Mouse (Mus musculus) limb, embryonic 11.5 days (tissue): ENCODE data around the gene Thegl. TPM values are rescaled to one million over a fixed set of nuclear protein-coding genes. Genes with fewer than 3 reads are reported as not detected.

ENCODE experiments used
- ATAC-seq: fragments of 200-750 bp; cut with Nextera tagmentation; 2 replicates; pipeline ENCODE4 v1.8.0; 2017; ENCODE audit warnings: low read depth; ENCODE audit not compliant: insufficient number of reproducible peaks, low FRiP score, low TSS enrichment
- DNase-seq: peaks from one replicate; pipeline ENCODE4 v3.0.0-alpha.2; 2015; ENCODE audit warnings: low spot score
- H3K27ac ChIP-seq: fragments of 300-500 bp; sonication (generic); replicated peaks from 2 replicates; pipeline ENCODE4 v1.5.1; 2014; ENCODE audit warnings: low read depth, mild to moderate bottlenecking, low read length
- H3K27me3 ChIP-seq: fragments of 300-500 bp; sonication (generic); 2 replicates; pipeline ENCODE4 v1.6.1; 2014; ENCODE audit warnings: mild to moderate bottlenecking, low read length, mixed read lengths; ENCODE audit not compliant: control insufficient read depth, insufficient read depth
- H3K36me3 ChIP-seq: fragments of 300-500 bp; sonication (generic); 2 replicates; pipeline ENCODE4 v1.6.1; 2014; ENCODE audit warnings: mild to moderate bottlenecking, low read length, moderate library complexity, mixed read lengths; ENCODE audit not compliant: control insufficient read depth, insufficient read depth
- H3K4me1 ChIP-seq: fragments of 300-500 bp; sonication (generic); 2 replicates; pipeline ENCODE4 v1.6.1; 2014; ENCODE audit warnings: low read length, mixed read lengths; ENCODE audit not compliant: control insufficient read depth, insufficient read depth
- H3K4me2 ChIP-seq: fragments of 300-500 bp; sonication (generic); 2 replicates; pipeline ENCODE4 v1.6.1; 2014; ENCODE audit warnings: low read depth, mild to moderate bottlenecking, moderate library complexity; ENCODE audit not compliant: severe bottlenecking
- H3K4me3 ChIP-seq: fragments of 300-500 bp; sonication (generic); 2 replicates; pipeline ENCODE4 v1.5.1; 2014; ENCODE audit warnings: low read depth, low read length
- H3K9ac ChIP-seq: fragments of 300-500 bp; sonication (generic); 2 replicates; pipeline ENCODE4 v1.6.1; 2014; ENCODE audit warnings: mild to moderate bottlenecking, low read length
- H3K9me3 ChIP-seq: fragments of 300-500 bp; sonication (generic); 2 replicates; pipeline ENCODE4 v1.6.1; 2016; ENCODE audit warnings: low read length; ENCODE audit not compliant: control insufficient read depth
- WGBS: fragments of 180-500 bp; shearing (Covaris S2); extraction: QIAGEN DNeasy Blood & Tissue Kit; methylation state at CpG from one replicate; pipeline ENCODE4 v1.1.7; 2014; 5-methylcytosine and 5-hydroxymethylcytosine counted together
- polyA plus RNA-seq: library from polyadenylated mRNA; unstranded; fragments of >200 nt; fragmentation: Nextera tagmentation; extraction: Ambion mirVana; gene quantifications from 2 replicates; pipeline ENCODE4 v1.2.1, GENCODE M21; 2014

Gene Thegl
- polyA plus RNA-seq, 1 experiment from 2014 or later = not detected

- DNase-seq = no peak
Measured at GRCm38 (mm10) chr5:77084418-77084817, 68.6 kb downstream of the Thegl start.

GRCm38 (mm10) chr5:77085753-77086450 is 70.1 kb downstream of the Thegl start:
- Histone ChIP-seq H3K27ac (no peak overlapping the region), H3K9me3 (no peaks in the 10 kb centered on the region), H3K4me1 (no peaks in the 10 kb centered on the region), H3K27me3 (no peaks in the 10 kb centered on the region), H3K4me3 (no peak overlapping the region), H3K9ac (no peak overlapping the region), H3K4me2 (no peak overlapping the region), H3K36me3 (no peaks in the 10 kb centered on the region)
- ATAC-seq (no peak), DNase-seq (no peak)
- WGBS = 86% methylated on average over 10 of the region's 10 CpGs

More at GRCm38 (mm10) chr5:77084418-77084817, 68.6 kb downstream of the Thegl start:
- Histone ChIP-seq H3K4me3 (no peak overlapping the region), H3K27ac (no peak overlapping the region), H3K36me3 (no peaks in the 10 kb centered on the region), H3K4me1 (no peaks in the 10 kb centered on the region), H3K4me2 (no peak overlapping the region), H3K27me3 (no peaks in the 10 kb centered on the region), H3K9me3 (no peaks in the 10 kb centered on the region; the same call in 1 of the 2 replicates), H3K9ac (no peak overlapping the region)
- ATAC-seq = no peak
- 93% methylated on average over 4 of the region's 4 CpGs for WGBS

GRCm38 (mm10) chr5:77086541-77086940 is 70.7 kb downstream of the Thegl start:
- DNase-seq = no peak
- H3K4me1 ChIP-seq = no peaks in the 10 kb centered on the region
- H3K9me3 ChIP-seq = no peaks in the 10 kb centered on the region
- no peak overlapping the region for H3K4me2 ChIP-seq
- H3K27me3 ChIP-seq = no peaks in the 10 kb centered on the region
- ATAC-seq = no peak
- 91% methylated on average over 7 of the region's 7 CpGs for WGBS
- no peak overlapping the region for H3K4me3 ChIP-seq
- H3K36me3 ChIP-seq = no peaks in the 10 kb centered on the region
- no peak overlapping the region for H3K27ac ChIP-seq
- H3K9ac ChIP-seq = no peak overlapping the region

GRCm38 (mm10) chr5:77087122-77087521 is 71.3 kb downstream of the Thegl start:
- no peak overlapping the region for H3K9ac ChIP-seq
- H3K4me1 ChIP-seq = no peaks in the 10 kb centered on the region
- DNase-seq (no peak), ATAC-seq (no peak)
- H3K36me3 ChIP-seq = no peaks in the 10 kb centered on the region
- H3K27me3 ChIP-seq = no peaks in the 10 kb centered on the region
- H3K27ac ChIP-seq = no peak overlapping the region
- H3K9me3 ChIP-seq = no peaks in the 10 kb centered on the region
- no peak overlapping the region for H3K4me2 ChIP-seq
- H3K4me3 ChIP-seq = no peak overlapping the region
- 82% methylated on average over 3 of the region's 3 CpGs for WGBS

- DNase-seq = peak; percentile 79
- Histone ChIP-seq H3K4me2 (no peak overlapping the region), H3K36me3 (no peaks in the 10 kb centered on the region), H3K4me1 (no peaks in the 10 kb centered on the region), H3K27me3 (no peaks in the 10 kb centered on the region), H3K4me3 (no peak overlapping the region), H3K9me3 (no peaks in the 10 kb centered on the region), H3K9ac (no peak overlapping the region), H3K27ac (no peak overlapping the region)
- no peak for ATAC-seq
- WGBS = 71% methylated on average over 1 of the region's 1 CpGs
Measured at GRCm38 (mm10) chr5:77089294-77089693, 73.5 kb downstream of the Thegl start.

GRCm38 (mm10) chr5:77089901-77090300 is 74.1 kb downstream of the Thegl start:
- no peak overlapping the region for H3K4me3 ChIP-seq
- no peak overlapping the region for H3K4me2 ChIP-seq
- no peaks in the 10 kb centered on the region; the same call in 1 of the 2 replicates for H3K27me3 ChIP-seq
- no peak overlapping the region for H3K27ac ChIP-seq
- ATAC-seq (no peak), DNase-seq (no peak)
- H3K9ac ChIP-seq = no peak overlapping the region
- no peaks in the 10 kb centered on the region for H3K4me1 ChIP-seq
- H3K36me3 ChIP-seq = no peaks in the 10 kb centered on the region
- no peaks in the 10 kb centered on the region for H3K9me3 ChIP-seq
- 54% methylated on average over 8 of the region's 8 CpGs for WGBS

- DNase-seq = no peak
- Histone ChIP-seq H3K27me3 (no peaks in the 10 kb centered on the region; the same call in 1 of the 2 replicates), H3K9ac (no peak overlapping the region), H3K4me1 (no peaks in the 10 kb centered on the region), H3K9me3 (no peaks in the 10 kb centered on the region), H3K27ac (no peak overlapping the region), H3K4me2 (no peak overlapping the region), H3K4me3 (no peak overlapping the region), H3K36me3 (no peaks in the 10 kb centered on the region)
- 71% methylated on average over 5 of the region's 5 CpGs for WGBS
- no peak for ATAC-seq
Measured at GRCm38 (mm10) chr5:77090521-77091096, 74.8 kb downstream of the Thegl start.

- ATAC-seq (no peak), DNase-seq (no peak)
- Histone ChIP-seq H3K9me3 (no peaks in the 10 kb centered on the region), H3K4me3 (no peak overlapping the region), H3K4me2 (no peak overlapping the region), H3K27ac (no peak overlapping the region), H3K4me1 (peaks cover 1% of the 10 kb centered on the region; the same call in 1 of the 2 replicates), H3K27me3 (no peaks in the 10 kb centered on the region; the same call in 1 of the 2 replicates), H3K9ac (no peak overlapping the region), H3K36me3 (no peaks in the 10 kb centered on the region)
- 72% methylated on average over 3 of the region's 3 CpGs for WGBS
Measured at GRCm38 (mm10) chr5:77091923-77092322, 76.1 kb downstream of the Thegl start.
